Mouse (Mus musculus) neural tube, embryonic 15.5 days (tissue): Measurements from ENCODE around the gene Banf1. TPM values are rescaled to one million over a fixed set of nuclear protein-coding genes. Genes with fewer than 3 reads are reported as not detected.
A peak's percentile ranks its signal among the peaks of the same experiment; 100 is the strongest.

Experiments
- ATAC-seq: fragments of 200-750 bp; cut with Nextera tagmentation; 2 replicates; pipeline ENCODE4 v1.8.0; 2017; ENCODE audit warnings: mild to moderate bottlenecking, moderate TSS enrichment, moderate library complexity; ENCODE audit not compliant: low FRiP score
- H3K27ac ChIP-seq: fragments of 300-500 bp; sonication (generic); replicated peaks from 2 replicates; pipeline ENCODE4 v1.5.1; 2015; ENCODE audit warnings: mild to moderate bottlenecking, inconsistent platforms
- H3K27me3 ChIP-seq: fragments of 300-500 bp; sonication (generic); replicated peaks from 2 replicates; pipeline ENCODE4 v1.6.1; 2015; ENCODE audit warnings: inconsistent platforms
- H3K36me3 ChIP-seq: fragments of 300-500 bp; sonication (generic); 2 replicates; pipeline ENCODE4 v1.6.1; 2015; ENCODE audit warnings: inconsistent platforms
- H3K4me1 ChIP-seq: fragments of 300-500 bp; sonication (generic); 2 replicates; pipeline ENCODE4 v1.6.1; 2015; ENCODE audit warnings: inconsistent platforms
- H3K4me2 ChIP-seq: fragments of 300-500 bp; sonication (generic); 2 replicates; pipeline ENCODE4 v1.6.1; 2015; ENCODE audit warnings: inconsistent platforms, mild to moderate bottlenecking, moderate library complexity
- H3K4me3 ChIP-seq: fragments of 300-500 bp; sonication (generic); replicated peaks from 2 replicates; pipeline ENCODE4 v1.5.1; 2015; ENCODE audit warnings: mild to moderate bottlenecking, inconsistent platforms
- H3K9ac ChIP-seq: fragments of 300-500 bp; sonication (generic); replicated peaks from 2 replicates; pipeline ENCODE4 v1.6.1; 2015; ENCODE audit warnings: mild to moderate bottlenecking, inconsistent platforms
- H3K9me3 ChIP-seq: fragments of 300-500 bp; sonication (generic); replicated peaks from 2 replicates; pipeline ENCODE4 v1.6.1; 2016; ENCODE audit warnings: inconsistent platforms
- WGBS: fragments of 180-500 bp; shearing (Covaris S2); methylation state at CpG from one replicate; pipeline ENCODE4 v1.1.7; 2015; ENCODE audit warnings: mixed read lengths; 5-methylcytosine and 5-hydroxymethylcytosine counted together
- polyA plus RNA-seq: library from polyadenylated mRNA; unstranded; fragments of >200 nt; fragmentation: Nextera tagmentation; extraction: Ambion mirVana; gene quantifications from 2 replicates; pipeline ENCODE4 v1.2.1, GENCODE M21; 2015

Gene Banf1
- polyA plus RNA-seq, 1 experiment from 2014 or later = 312 TPM

- Histone ChIP-seq H3K9me3 (no peaks in the 10 kb centered on the region), H3K4me3 (no peak overlapping the region), H3K4me1 (peaks cover 9% of the 10 kb centered on the region), H3K4me2 (no peak overlapping the region), H3K36me3 (no peaks in the 10 kb centered on the region), H3K27ac (no peak overlapping the region), H3K9ac (no peak overlapping the region), H3K27me3 (no peaks in the 10 kb centered on the region)
- no peak for ATAC-seq
- WGBS = 73% methylated on average over 4 of the region's 4 CpGs
Measured at GRCm38 (mm10) chr19:5395371-5395770, 28.4 kb upstream of the Banf1 start.

DNA sequence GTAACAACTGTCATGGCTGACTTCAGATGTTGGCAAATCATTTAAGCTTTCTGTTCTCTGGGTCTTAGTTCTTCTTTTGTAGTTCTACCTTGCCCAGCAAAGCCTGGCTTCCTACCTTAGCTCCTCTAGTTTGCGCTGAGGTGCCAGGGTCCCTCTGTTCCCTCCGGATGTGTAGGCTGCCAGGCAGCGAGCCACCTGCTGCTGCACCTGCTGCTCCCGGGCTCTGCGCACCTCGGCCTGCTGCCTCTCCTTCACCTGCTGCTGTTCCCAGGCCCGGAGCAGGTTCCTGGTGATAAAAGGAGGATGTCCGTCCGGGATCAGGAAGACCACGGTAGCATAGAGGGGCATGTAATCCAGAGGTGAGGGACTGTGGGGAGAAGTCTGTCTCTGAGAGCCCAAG is 27.2 kb upstream of the Banf1 start:
- no peak for ATAC-seq
- Histone ChIP-seq H3K9me3 (no peaks in the 10 kb centered on the region), H3K4me1 (peaks cover 21% of the 10 kb centered on the region), H3K4me3 (no peak overlapping the region), H3K27ac (no peak overlapping the region), H3K36me3 (no peaks in the 10 kb centered on the region), H3K9ac (no peak overlapping the region), H3K4me2 (no peak overlapping the region), H3K27me3 (no peaks in the 10 kb centered on the region)
- 58% methylated on average over 10 of the region's 10 CpGs for WGBS

DNA sequence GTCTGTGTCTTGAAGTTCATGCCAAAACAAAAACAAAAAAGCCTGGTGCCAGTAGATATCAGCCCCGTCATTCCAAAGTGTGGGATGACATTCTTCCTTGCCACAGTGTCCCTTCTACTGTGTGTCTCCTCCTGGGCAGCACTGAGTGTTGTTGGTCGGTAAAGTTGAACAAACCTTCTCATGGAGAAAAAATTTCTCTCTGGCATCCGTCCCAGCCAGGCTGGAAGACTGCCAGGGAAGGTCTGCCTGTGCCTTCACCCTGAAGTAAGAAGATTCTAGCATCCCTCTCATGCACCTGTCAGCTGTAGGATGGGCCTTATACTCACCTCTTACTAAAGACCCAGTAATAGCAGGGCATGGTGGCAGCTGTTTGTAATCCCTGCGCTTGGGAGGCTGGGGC is 25.9 kb upstream of the Banf1 start:
- H3K27me3 ChIP-seq = no peaks in the 10 kb centered on the region
- no peak overlapping the region for H3K4me2 ChIP-seq
- peaks cover 23% of the 10 kb centered on the region for H3K4me1 ChIP-seq
- ATAC-seq = no peak
- no peaks in the 10 kb centered on the region for H3K36me3 ChIP-seq
- H3K9ac ChIP-seq = no peak overlapping the region
- H3K4me3 ChIP-seq = no peak overlapping the region
- no peaks in the 10 kb centered on the region for H3K9me3 ChIP-seq
- H3K27ac ChIP-seq = no peak overlapping the region
- 72% methylated on average over 4 of the region's 4 CpGs for WGBS

DNA sequence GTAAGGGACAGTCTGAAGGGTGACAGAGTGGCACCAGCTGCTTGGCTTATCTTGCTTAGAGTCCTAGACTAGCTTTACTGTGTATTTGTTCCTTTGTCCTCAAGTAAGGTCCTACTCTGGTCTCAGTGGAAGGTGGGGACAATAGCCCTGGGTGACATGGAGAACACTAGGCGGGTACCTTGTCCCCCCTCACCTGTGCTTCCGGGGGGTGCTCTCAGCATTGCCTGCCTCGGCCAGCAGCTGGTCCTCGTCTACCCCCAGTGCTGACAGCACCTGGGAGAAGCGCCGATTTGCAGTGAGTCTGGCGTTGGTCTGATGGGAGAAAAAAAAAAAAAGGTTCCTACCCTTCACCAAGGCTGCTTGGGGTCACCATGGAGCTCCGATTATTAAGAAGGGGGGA is 23.4 kb upstream of the Banf1 start:
- no peak overlapping the region for H3K9ac ChIP-seq

DNA sequence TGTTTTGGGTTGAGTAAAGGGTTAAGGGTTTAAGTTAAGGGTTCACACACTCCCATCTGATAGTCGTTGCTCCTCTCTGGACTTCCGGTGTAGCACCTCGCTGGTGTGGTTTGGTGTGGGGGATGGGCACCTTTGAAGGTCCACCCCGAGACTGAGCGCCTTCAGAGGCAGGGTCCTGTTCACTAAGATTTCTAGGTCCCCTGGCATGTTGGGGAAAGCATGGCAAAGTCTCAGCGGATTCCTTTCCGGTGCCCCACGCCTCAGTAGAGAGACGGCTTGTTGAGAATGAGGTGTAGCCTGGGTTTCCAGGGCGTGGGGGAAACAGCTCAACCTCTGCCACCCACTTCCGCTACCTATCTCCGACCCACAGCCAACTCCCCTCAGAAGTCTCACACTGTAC is 22.7 kb upstream of the Banf1 start:
- Histone ChIP-seq H3K27me3 (no peaks in the 10 kb centered on the region), H3K27ac (no peak overlapping the region), H3K9me3 (no peaks in the 10 kb centered on the region), H3K9ac (peak overlapping the region; percentile 77), H3K4me1 (peaks cover 44% of the 10 kb centered on the region), H3K4me2 (peak overlapping the region; percentile 91), H3K4me3 (peak overlapping the region; percentile 86), H3K36me3 (peaks cover 12% of the 10 kb centered on the region)
- 62% methylated on average over 12 of the region's 12 CpGs for WGBS
- ATAC-seq = no peak

More for the DNA sequence above, 23.4 kb upstream of the Banf1 start:
- peaks cover 5% of the 10 kb centered on the region for H3K36me3 ChIP-seq
- peak overlapping the region; percentile 91 for H3K4me2 ChIP-seq
- no peaks in the 10 kb centered on the region for H3K9me3 ChIP-seq
- no peak overlapping the region for H3K27ac ChIP-seq
- no peaks in the 10 kb centered on the region for H3K27me3 ChIP-seq
- WGBS = 90% methylated on average over 8 of the region's 8 CpGs
- peaks cover 44% of the 10 kb centered on the region for H3K4me1 ChIP-seq
- peak overlapping the region; percentile 86; the same call in 1 of the 2 replicates for H3K4me3 ChIP-seq
- ATAC-seq = no peak

DNA sequence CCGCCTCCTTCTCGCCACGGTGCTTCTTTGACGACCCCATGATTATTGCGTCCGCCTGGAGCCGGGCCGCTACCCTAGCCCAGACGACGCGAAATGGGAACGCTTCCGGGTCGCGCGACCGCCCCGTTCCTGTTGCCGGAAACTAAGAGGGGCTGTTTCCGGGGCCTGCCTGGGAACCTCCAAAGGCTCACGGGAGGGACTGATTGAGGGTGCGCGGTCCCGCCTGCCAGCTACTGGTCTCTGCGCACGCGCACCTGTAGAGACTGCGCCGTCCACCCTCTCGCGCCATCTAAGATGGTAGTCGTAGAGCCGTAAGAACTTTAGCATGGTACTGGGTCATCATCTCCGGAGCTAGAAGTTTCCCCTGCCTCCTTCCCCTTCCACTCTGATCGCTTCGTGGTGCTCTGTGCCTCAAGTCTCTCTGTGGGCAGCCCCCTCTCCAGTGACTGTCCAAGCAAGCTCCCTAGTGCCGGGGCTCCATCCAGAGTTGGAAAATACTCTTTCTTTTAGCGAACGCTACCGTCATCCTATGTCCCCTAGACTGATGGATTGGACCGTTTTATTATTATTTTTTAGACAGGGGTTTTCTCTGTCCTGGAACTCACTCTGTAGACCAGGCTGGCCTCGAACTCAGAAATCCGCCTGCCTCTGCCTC is 21.7 kb upstream of the Banf1 start, which contains the start of gene Sart1:
Gene Sart1, minus strand, starts transcription at position 116 of the 655 bp plus-strand sequence.
- peak; percentile 96 for ATAC-seq
- Histone ChIP-seq H3K4me2 (peak within 1 kb of the TSS; percentile 91), H3K4me1 (peaks cover 44% of the 10 kb centered on the region), H3K27me3 (no peaks in the 10 kb centered on the region), H3K9ac (peak within 1 kb of the TSS; percentile 80), H3K4me3 (peak within 1 kb of the TSS; percentile 86), H3K9me3 (no peaks in the 10 kb centered on the region), H3K27ac (peak within 1 kb of the TSS; percentile 85), H3K36me3 (peaks cover 22% of the 10 kb centered on the region)
- WGBS = 2% methylated on average over 42 of the region's 43 CpGs

DNA sequence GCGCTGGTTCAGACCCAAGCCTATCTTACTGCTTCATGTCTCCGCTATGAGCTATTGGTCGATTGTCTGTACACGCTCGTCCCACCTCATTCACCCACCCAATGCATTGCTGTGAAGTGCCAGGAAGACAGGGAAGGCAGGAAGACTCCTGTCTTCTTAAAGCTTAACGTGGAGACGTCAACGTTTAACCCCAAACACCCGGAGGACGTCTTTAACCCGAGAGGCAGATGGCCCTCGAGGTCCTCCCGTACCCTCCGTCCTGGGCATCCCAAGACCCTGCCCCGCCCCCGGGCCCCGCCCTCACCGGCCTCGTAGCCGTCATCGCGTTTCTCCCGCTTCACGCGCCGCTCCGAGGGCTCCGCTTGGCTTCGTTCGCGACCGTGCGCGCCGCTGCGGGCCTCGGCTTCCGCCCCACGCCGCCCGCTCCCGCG is 21.1 kb upstream of the Banf1 start:
- ATAC-seq = peak; percentile 37; the same call in 1 of the 2 replicates
- Histone ChIP-seq H3K36me3 (peaks cover 29% of the 10 kb centered on the region), H3K4me1 (peaks cover 44% of the 10 kb centered on the region), H3K27me3 (no peaks in the 10 kb centered on the region), H3K27ac (peak overlapping the region; percentile 85), H3K4me2 (peak overlapping the region; percentile 91), H3K9me3 (no peaks in the 10 kb centered on the region), H3K9ac (peak overlapping the region; percentile 80), H3K4me3 (peak overlapping the region; percentile 86)
- under 1% methylated on average over 41 of the region's 43 CpGs for WGBS

DNA sequence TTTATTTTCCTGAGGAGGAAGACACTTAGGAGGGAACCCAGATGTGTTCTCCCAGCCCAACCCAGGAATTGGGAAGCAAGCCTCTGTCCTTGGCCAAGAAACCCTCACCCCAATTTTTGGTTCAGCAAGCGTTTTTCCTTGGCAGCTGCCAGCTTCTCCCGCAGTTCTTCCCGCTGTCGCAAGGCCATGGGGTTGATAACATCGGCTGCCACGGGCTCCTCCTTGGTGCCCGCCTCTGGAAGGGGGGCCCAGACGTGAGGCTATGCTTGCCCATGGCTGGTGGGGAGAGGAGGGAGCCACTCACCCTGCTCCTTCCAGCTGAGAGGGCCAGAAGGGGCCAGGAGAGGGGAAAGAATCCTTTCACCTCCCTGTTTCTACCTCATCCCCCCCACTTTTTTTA is 17.7 kb upstream of the Banf1 start:
- Histone ChIP-seq H3K9me3 (no peaks in the 10 kb centered on the region), H3K36me3 (peaks cover 62% of the 10 kb centered on the region), H3K9ac (no peak overlapping the region), H3K27me3 (no peaks in the 10 kb centered on the region), H3K4me3 (no peak overlapping the region), H3K4me1 (peaks cover 29% of the 10 kb centered on the region), H3K4me2 (no peak overlapping the region), H3K27ac (no peak overlapping the region)
- no peak for ATAC-seq
- 90% methylated on average over 8 of the region's 8 CpGs for WGBS

DNA sequence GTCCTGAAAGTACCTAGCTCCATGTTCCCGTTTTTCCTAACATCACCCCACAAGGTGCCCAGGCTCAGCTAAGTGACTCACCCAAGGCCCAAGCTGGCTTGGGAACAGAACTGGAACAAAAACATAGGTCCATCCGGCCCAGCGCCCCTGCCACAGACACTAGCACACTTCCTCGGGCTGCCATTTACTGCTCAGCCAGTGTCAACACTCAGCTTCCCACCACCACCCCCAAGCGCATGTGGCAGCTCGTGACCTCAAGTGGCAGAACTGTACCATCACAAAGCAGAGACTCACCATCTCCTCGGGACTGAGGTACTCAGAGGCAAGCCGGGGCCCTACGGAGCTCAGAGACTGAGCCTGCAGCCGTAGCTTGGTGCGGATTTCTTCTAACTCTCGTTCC is 16.4 kb upstream of the Banf1 start:
- Histone ChIP-seq H3K4me3 (no peak overlapping the region), H3K4me1 (peaks cover 21% of the 10 kb centered on the region), H3K9ac (no peak overlapping the region), H3K4me2 (no peak overlapping the region), H3K9me3 (no peaks in the 10 kb centered on the region), H3K36me3 (peaks cover 76% of the 10 kb centered on the region), H3K27me3 (no peaks in the 10 kb centered on the region), H3K27ac (no peak overlapping the region)
- no peak for ATAC-seq
- 99% methylated on average over 12 of the region's 12 CpGs for WGBS

- WGBS = 87% methylated on average over 1 of the region's 1 CpGs
- ATAC-seq = no peak
- H3K4me3 ChIP-seq = no peak overlapping the region
- no peaks in the 10 kb centered on the region for H3K9me3 ChIP-seq
- H3K27me3 ChIP-seq = no peaks in the 10 kb centered on the region
- H3K36me3 ChIP-seq = peaks cover 88% of the 10 kb centered on the region
- H3K4me2 ChIP-seq = no peak overlapping the region
- no peak overlapping the region for H3K9ac ChIP-seq
- no peaks in the 10 kb centered on the region for H3K4me1 ChIP-seq
- H3K27ac ChIP-seq = no peak overlapping the region
Measured at GRCm38 (mm10) chr19:5377446-5377845, 10.5 kb upstream of the Banf1 start.

DNA sequence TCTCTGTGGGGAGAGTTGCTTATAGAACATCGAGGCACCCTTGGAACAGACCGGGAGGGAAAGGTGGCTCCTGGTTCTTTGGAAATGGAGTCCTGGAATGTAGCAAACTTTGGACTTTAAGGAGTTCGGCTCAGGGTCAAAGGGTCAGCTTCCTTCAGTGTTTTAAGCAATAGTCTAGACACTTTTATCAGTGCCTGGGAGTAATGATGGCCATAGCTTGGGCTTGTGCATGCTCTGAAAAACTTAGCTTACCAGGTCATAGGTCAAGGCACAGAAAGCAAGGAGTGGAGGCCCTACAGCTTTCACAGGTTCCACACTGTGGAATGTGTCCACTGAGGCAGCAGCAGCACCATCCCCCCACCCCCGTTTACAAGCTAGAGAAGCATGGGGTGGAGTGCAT is 7.8 kb upstream of the Banf1 start:
- Histone ChIP-seq H3K36me3 (peaks cover 85% of the 10 kb centered on the region), H3K4me3 (no peak overlapping the region), H3K27ac (no peak overlapping the region), H3K27me3 (no peaks in the 10 kb centered on the region), H3K9me3 (no peaks in the 10 kb centered on the region), H3K4me1 (no peaks in the 10 kb centered on the region), H3K4me2 (no peak overlapping the region), H3K9ac (no peak overlapping the region)
- WGBS = 82% methylated on average over 4 of the region's 4 CpGs
- no peak for ATAC-seq

- no peaks in the 10 kb centered on the region for H3K9me3 ChIP-seq
- ATAC-seq = no peak
- H3K27me3 ChIP-seq = no peaks in the 10 kb centered on the region
- H3K9ac ChIP-seq = no peak overlapping the region
- no peak overlapping the region for H3K4me2 ChIP-seq
- no peaks in the 10 kb centered on the region for H3K4me1 ChIP-seq
- peaks cover 84% of the 10 kb centered on the region for H3K36me3 ChIP-seq
- WGBS = 85% methylated on average over 4 of the region's 4 CpGs
- no peak overlapping the region for H3K4me3 ChIP-seq
- no peak overlapping the region for H3K27ac ChIP-seq
Measured at GRCm38 (mm10) chr19:5374177-5374576, 7.2 kb upstream of the Banf1 start.
